Mouse (Mus musculus) kidney, embryonic 15.5 days (tissue): ENCODE data around the gene Cib1. TPM values are rescaled to one million over a fixed set of nuclear protein-coding genes. Genes with fewer than 3 reads are reported as not detected.

Experiments used
- ATAC-seq: fragments of 200-750 bp; cut with Nextera tagmentation; replicated peaks from 2 replicates; pipeline ENCODE4 v1.8.0; 2017; ENCODE audit warnings: moderate TSS enrichment; ENCODE audit not compliant: low FRiP score
- H3K27ac ChIP-seq: fragments of 300-500 bp; sonication (generic); 2 replicates; pipeline ENCODE4 v1.5.1; 2015; ENCODE audit warnings: mild to moderate bottlenecking, inconsistent platforms
- H3K27me3 ChIP-seq: fragments of 300-500 bp; sonication (generic); 2 replicates; pipeline ENCODE4 v1.6.1; 2015; ENCODE audit warnings: inconsistent platforms
- H3K36me3 ChIP-seq: fragments of 300-500 bp; sonication (generic); 2 replicates; pipeline ENCODE4 v1.6.1; 2015; ENCODE audit warnings: inconsistent platforms
- H3K4me1 ChIP-seq: fragments of 300-500 bp; sonication (generic); 2 replicates; pipeline ENCODE4 v1.6.1; 2015; ENCODE audit warnings: inconsistent platforms
- H3K4me2 ChIP-seq: fragments of 300-500 bp; sonication (generic); 2 replicates; pipeline ENCODE4 v1.6.1; 2015; ENCODE audit warnings: moderate library complexity, mild to moderate bottlenecking, inconsistent platforms
- H3K4me3 ChIP-seq: fragments of 300-500 bp; sonication (generic); replicated peaks from 2 replicates; pipeline ENCODE4 v1.5.1; 2015; ENCODE audit warnings: mild to moderate bottlenecking, inconsistent platforms
- H3K9ac ChIP-seq: fragments of 300-500 bp; sonication (generic); 2 replicates; pipeline ENCODE4 v1.6.1; 2015; ENCODE audit warnings: mild to moderate bottlenecking, inconsistent platforms
- H3K9me3 ChIP-seq: fragments of 300-500 bp; sonication (generic); replicated peaks from 2 replicates; pipeline ENCODE4 v1.6.1; 2016; ENCODE audit warnings: inconsistent platforms
- WGBS: fragments of 180-500 bp; shearing (Covaris S2); methylation state at CpG from one replicate; pipeline ENCODE4 v1.1.7; 2015; ENCODE audit warnings: mixed read lengths; 5-methylcytosine and 5-hydroxymethylcytosine counted together
- polyA plus RNA-seq: library from polyadenylated mRNA; unstranded; fragments of >200 nt; fragmentation: Nextera tagmentation; extraction: Ambion mirVana; gene quantifications from 2 replicates; pipeline ENCODE4 v1.2.1, GENCODE M21; 2015

The Cib1 gene
- polyA plus RNA-seq, 1 experiment from 2014 or later: 108 TPM

DNA sequence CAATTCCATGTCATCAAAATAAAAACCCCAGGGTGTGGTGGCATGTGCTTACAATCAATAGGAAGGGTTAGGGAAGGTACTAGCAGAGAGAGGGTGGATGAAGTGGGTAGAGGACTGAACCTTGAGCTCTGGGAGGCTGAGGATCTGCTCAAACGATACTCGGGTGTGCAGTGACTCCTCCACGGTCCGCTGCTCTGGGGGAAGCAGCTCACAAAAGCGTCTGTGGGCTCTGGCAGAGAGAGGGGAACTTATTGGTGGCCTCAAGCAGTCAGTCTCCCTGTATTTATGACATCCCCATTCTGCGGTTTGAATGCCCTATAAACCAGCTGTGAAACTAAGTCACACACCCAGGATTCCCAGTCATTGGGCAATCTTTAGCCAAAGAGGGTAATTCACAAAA is 2.4 kb downstream of the Cib1 start:
- H3K9ac ChIP-seq: no peak overlapping the region
- peaks cover 34% of the 10 kb centered on the region for H3K4me1 ChIP-seq
- H3K36me3 ChIP-seq: peaks cover 32% of the 10 kb centered on the region
- H3K27ac ChIP-seq: no peak overlapping the region
- H3K9me3 ChIP-seq: no peaks in the 10 kb centered on the region
- H3K4me3 ChIP-seq: no peak overlapping the region
- H3K27me3 ChIP-seq: no peaks in the 10 kb centered on the region
- 19% methylated on average over 6 of the region's 6 CpGs for WGBS
- H3K4me2 ChIP-seq: no peak overlapping the region
- ATAC-seq: no peak

GRCm38 (mm10) chr7:80227065-80227464 is 5.5 kb downstream of the Cib1 start:
- no peaks in the 10 kb centered on the region for H3K9me3 ChIP-seq
- WGBS: 90% methylated on average over 4 of the region's 4 CpGs
- no peak overlapping the region for H3K9ac ChIP-seq
- peaks cover 23% of the 10 kb centered on the region for H3K4me1 ChIP-seq
- no peak overlapping the region for H3K27ac ChIP-seq
- ATAC-seq: no peak
- peaks cover 56% of the 10 kb centered on the region for H3K36me3 ChIP-seq
- no peaks in the 10 kb centered on the region for H3K27me3 ChIP-seq
- no peak overlapping the region for H3K4me2 ChIP-seq
- H3K4me3 ChIP-seq: no peak overlapping the region

DNA sequence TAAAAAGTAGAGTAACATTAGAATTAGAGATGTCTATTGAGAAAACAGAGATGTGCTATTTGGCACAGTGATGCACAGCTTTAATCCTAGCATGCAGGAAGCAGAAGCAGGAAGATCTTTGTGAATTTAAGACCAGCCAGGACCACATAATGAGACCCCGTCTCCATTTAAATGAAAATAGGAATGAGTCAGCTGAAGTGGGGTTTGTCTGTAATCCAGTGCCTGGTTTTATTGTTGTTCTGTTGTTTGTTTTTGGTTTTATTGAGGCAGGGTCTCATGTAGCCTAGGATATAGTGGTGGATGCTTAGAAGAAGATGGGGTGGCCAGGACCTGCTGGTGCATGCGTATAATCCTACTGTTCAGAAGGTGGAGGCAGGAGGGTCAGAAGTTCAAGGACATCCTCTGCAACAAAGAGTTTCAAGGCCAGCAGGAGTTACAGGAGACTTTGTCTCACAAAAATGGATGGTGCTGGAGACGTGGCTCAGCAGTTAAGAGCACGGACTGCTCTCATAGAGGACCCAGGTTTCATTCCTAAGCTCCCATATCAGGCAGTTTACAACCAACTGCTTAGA is 11.3 kb downstream of the Cib1 start:
- no peak overlapping the region for H3K4me3 ChIP-seq
- H3K27me3 ChIP-seq: no peaks in the 10 kb centered on the region
- no peak overlapping the region for H3K4me2 ChIP-seq
- ATAC-seq: no peak
- H3K4me1 ChIP-seq: no peaks in the 10 kb centered on the region
- peaks cover 92% of the 10 kb centered on the region for H3K36me3 ChIP-seq
- H3K9ac ChIP-seq: no peak overlapping the region
- no peak overlapping the region for H3K27ac ChIP-seq
- no peaks in the 10 kb centered on the region for H3K9me3 ChIP-seq
- WGBS: 81% methylated on average over 4 of the region's 4 CpGs

- Histone ChIP-seq H3K27ac (no peak overlapping the region), H3K9ac (no peak overlapping the region), H3K4me1 (no peaks in the 10 kb centered on the region), H3K9me3 (no peaks in the 10 kb centered on the region), H3K36me3 (peaks cover 92% of the 10 kb centered on the region), H3K4me3 (no peak overlapping the region), H3K27me3 (no peaks in the 10 kb centered on the region), H3K4me2 (no peak overlapping the region)
- ATAC-seq: no peak
- WGBS: 90% methylated on average over 9 of the region's 9 CpGs
Observed at GRCm38 (mm10) chr7:80220237-80220797, 12.3 kb downstream of the Cib1 start.

- peaks cover 85% of the 10 kb centered on the region for H3K36me3 ChIP-seq
- 88% methylated on average over 9 of the region's 9 CpGs for WGBS
- H3K27me3 ChIP-seq: no peaks in the 10 kb centered on the region
- no peak overlapping the region for H3K4me3 ChIP-seq
- no peak overlapping the region for H3K4me2 ChIP-seq
- no peak overlapping the region for H3K9ac ChIP-seq
- no peaks in the 10 kb centered on the region for H3K4me1 ChIP-seq
- no peaks in the 10 kb centered on the region for H3K9me3 ChIP-seq
- ATAC-seq: no peak
- no peak overlapping the region for H3K27ac ChIP-seq
Observed at GRCm38 (mm10) chr7:80218666-80219065, 13.9 kb downstream of the Cib1 start.

DNA sequence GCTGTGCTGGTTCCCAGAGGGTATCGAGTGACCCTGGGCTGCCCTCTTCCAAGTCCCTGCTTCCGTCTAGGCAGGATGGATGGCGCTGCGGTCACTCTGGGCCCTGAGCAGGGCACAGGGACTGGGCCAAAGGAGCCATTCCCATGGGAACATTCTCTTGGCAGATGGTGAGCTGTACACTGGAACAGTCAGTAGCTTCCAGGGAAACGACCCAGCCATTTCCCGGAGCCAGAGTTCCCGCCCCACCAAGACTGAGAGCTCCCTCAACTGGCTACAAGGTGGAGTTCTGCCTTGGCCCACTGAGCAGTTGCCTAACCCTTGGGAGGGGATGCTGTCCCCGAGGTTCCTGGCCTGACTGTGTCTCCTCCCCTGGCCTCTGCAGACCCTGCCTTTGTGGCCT is 16.0 kb downstream of the Cib1 start:
- 72% methylated on average over 8 of the region's 8 CpGs for WGBS
- ATAC-seq: no peak

DNA sequence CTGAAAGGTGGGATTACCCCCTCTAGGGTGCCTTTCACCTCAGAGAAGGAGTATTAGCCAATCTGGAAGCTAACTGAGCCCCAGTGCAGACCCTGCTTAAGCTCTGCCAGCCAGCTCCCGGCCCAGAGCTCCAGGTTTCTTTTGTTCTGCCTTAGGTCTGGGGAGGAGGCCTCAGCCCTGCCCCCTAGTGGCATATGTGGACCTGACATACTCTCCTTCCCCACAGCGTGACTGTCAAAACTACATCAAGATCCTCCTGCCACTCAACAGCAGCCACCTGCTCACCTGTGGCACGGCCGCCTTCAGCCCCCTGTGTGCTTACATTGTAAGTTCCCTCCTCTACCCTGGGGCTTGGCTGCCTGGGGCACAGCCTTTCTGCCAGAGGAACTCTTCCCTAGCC is 17.2 kb downstream of the Cib1 start:
- peak; percentile 66; the same call in 1 of the 2 replicates for ATAC-seq
- no peaks in the 10 kb centered on the region for H3K9me3 ChIP-seq
- no peaks in the 10 kb centered on the region for H3K4me1 ChIP-seq
- H3K36me3 ChIP-seq: peaks cover 66% of the 10 kb centered on the region
- no peak overlapping the region for H3K9ac ChIP-seq
- WGBS: 31% methylated on average over 4 of the region's 4 CpGs
- H3K4me2 ChIP-seq: no peak overlapping the region
- H3K4me3 ChIP-seq: no peak overlapping the region
- no peaks in the 10 kb centered on the region for H3K27me3 ChIP-seq
- H3K27ac ChIP-seq: no peak overlapping the region

More for the DNA sequence above, 16.0 kb downstream of the Cib1 start:
- no peak overlapping the region for H3K9ac ChIP-seq
- H3K4me2 ChIP-seq: no peak overlapping the region
- H3K4me1 ChIP-seq: no peaks in the 10 kb centered on the region
- H3K9me3 ChIP-seq: no peaks in the 10 kb centered on the region
- H3K27ac ChIP-seq: no peak overlapping the region
- H3K36me3 ChIP-seq: peaks cover 78% of the 10 kb centered on the region
- H3K4me3 ChIP-seq: no peak overlapping the region
- H3K27me3 ChIP-seq: no peaks in the 10 kb centered on the region

DNA sequence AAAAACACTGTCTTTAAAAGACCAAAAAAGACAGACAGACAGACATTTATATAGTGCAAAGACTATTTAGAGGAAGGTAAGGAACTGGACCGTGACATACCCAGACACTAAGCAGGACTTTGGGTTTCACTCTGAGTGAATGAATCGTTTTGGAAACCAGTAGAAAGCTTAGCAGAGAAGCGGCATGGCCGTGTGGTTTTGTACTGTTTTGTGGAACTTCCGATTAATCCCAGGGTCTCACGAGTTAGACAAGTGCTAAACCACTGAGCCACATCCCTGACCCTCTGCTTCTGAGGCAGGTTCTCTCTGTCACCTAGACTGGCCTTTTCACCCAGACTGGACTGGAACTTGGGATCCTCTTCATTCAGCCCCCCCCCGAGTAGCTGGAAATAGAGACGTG is 18.2 kb downstream of the Cib1 start:
- no peak for ATAC-seq
- H3K4me1 ChIP-seq: peaks cover 8% of the 10 kb centered on the region
- H3K27ac ChIP-seq: no peak overlapping the region
- no peak overlapping the region for H3K4me2 ChIP-seq
- H3K36me3 ChIP-seq: peaks cover 57% of the 10 kb centered on the region
- no peak overlapping the region for H3K4me3 ChIP-seq
- H3K9ac ChIP-seq: no peak overlapping the region
- no peaks in the 10 kb centered on the region for H3K9me3 ChIP-seq
- no peaks in the 10 kb centered on the region for H3K27me3 ChIP-seq
- WGBS: 83% methylated on average over 8 of the region's 8 CpGs

GRCm38 (mm10) chr7:80213604-80214003 is 19.0 kb downstream of the Cib1 start:
- Histone ChIP-seq H3K4me2 (no peak overlapping the region), H3K4me3 (no peak overlapping the region), H3K9me3 (no peaks in the 10 kb centered on the region), H3K9ac (no peak overlapping the region), H3K36me3 (peaks cover 48% of the 10 kb centered on the region), H3K27me3 (no peaks in the 10 kb centered on the region), H3K4me1 (peaks cover 16% of the 10 kb centered on the region), H3K27ac (no peak overlapping the region)
- 90% methylated on average over 7 of the region's 7 CpGs for WGBS
- ATAC-seq: no peak

DNA sequence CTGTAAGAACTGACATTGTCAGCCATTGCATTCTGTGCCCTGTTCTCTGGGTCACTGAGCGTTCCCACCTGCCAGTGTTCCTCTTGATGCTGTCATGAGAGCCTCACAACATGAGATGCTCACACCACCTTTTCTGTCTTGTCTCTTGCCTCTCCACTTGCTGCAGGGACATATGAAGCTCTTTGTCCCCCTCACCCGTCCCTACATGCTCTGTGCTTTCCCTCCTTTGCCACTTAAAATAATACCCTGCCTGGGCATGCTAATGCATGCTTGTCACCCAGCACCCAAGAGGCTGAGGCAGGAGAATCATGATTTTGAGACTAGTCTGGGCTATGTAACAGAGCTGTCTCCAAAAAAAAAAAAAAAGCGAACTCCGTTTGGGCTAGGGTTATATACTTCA is 21.6 kb downstream of the Cib1 start:
- Histone ChIP-seq H3K4me3 (no peak overlapping the region), H3K27me3 (no peaks in the 10 kb centered on the region), H3K4me1 (peaks cover 42% of the 10 kb centered on the region), H3K36me3 (peaks cover 22% of the 10 kb centered on the region), H3K9me3 (no peaks in the 10 kb centered on the region), H3K27ac (no peak overlapping the region), H3K9ac (no peak overlapping the region), H3K4me2 (no peak overlapping the region)
- 78% methylated on average over 4 of the region's 4 CpGs for WGBS
- ATAC-seq: no peak

GRCm38 (mm10) chr7:80209669-80210068 is 22.9 kb downstream of the Cib1 start:
- peaks cover 56% of the 10 kb centered on the region for H3K4me1 ChIP-seq
- H3K4me2 ChIP-seq: no peak overlapping the region
- ATAC-seq: no peak

GRCm38 (mm10) chr7:80208738-80209430 is 23.7 kb downstream of the Cib1 start:
- no peak overlapping the region for H3K4me2 ChIP-seq
- 0 out of 2 replicates have a peak overlapping the region, but pooled peaks have one; percentile 29 for H3K9ac ChIP-seq
- no peaks in the 10 kb centered on the region for H3K27me3 ChIP-seq
- H3K27ac ChIP-seq: peak overlapping the region; percentile 78
- no peak overlapping the region for H3K4me3 ChIP-seq
- peak; percentile 75 for ATAC-seq
- no peaks in the 10 kb centered on the region for H3K9me3 ChIP-seq
- 80% methylated on average over 10 of the region's 10 CpGs for WGBS
- H3K36me3 ChIP-seq: peaks cover 8% of the 10 kb centered on the region
- peaks cover 63% of the 10 kb centered on the region for H3K4me1 ChIP-seq

More at GRCm38 (mm10) chr7:80209669-80210068, 22.9 kb downstream of the Cib1 start:
- peak overlapping the region; percentile 78 for H3K27ac ChIP-seq
- WGBS: 68% methylated on average over 6 of the region's 6 CpGs
- H3K9ac ChIP-seq: no peak overlapping the region
- H3K9me3 ChIP-seq: no peaks in the 10 kb centered on the region
- H3K4me3 ChIP-seq: no peak overlapping the region
- H3K27me3 ChIP-seq: no peaks in the 10 kb centered on the region
- H3K36me3 ChIP-seq: peaks cover 16% of the 10 kb centered on the region
